Mouse (Mus musculus) midbrain, embryonic 13.5 days (tissue): ENCODE data around the gene Olfr646. TPM values are rescaled to one million over a fixed set of nuclear protein-coding genes. Genes with fewer than 3 reads are reported as not detected.

Experiments used
- polyA plus RNA-seq: library from polyadenylated mRNA; unstranded; fragments of >200 nt; fragmentation: Nextera tagmentation; extraction: Ambion mirVana; gene quantifications from 2 replicates; pipeline ENCODE4 v1.2.1, GENCODE M21; 2015

The Olfr646 gene
- polyA plus RNA-seq, 1 experiment from 2014 or later: not detected

Other genes with a start within 250 kb of the Olfr646 start
- not detected in 2 replicates for gene Olfr66, start 218.6 kb upstream of the Olfr646 start, polyA plus RNA-seq
- gene Olfr64, start 210.4 kb upstream of the Olfr646 start, polyA plus RNA-seq: not detected in 2 replicates
- gene Olfr65, start 201.4 kb upstream of the Olfr646 start, polyA plus RNA-seq: not detected in 2 replicates
- not detected in 2 replicates for gene Olfr631, start 176.0 kb upstream of the Olfr646 start, polyA plus RNA-seq
- not detected in 2 replicates for gene Olfr632, start 170.5 kb upstream of the Olfr646 start, polyA plus RNA-seq
- gene Olfr633, start 160.4 kb upstream of the Olfr646 start, polyA plus RNA-seq: not detected in 2 replicates
- gene Olfr635, start 133.7 kb upstream of the Olfr646 start, polyA plus RNA-seq: 0.03 TPM in 1 of 2 replicates, not detected in the other
- gene Olfr638, start 106.1 kb upstream of the Olfr646 start, polyA plus RNA-seq: not detected in 2 replicates
- gene Olfr639, start 87.6 kb upstream of the Olfr646 start, polyA plus RNA-seq: 0.03 TPM in 1 of 2 replicates, not detected in the other
- not detected in 2 replicates for gene Olfr640, start 79.3 kb upstream of the Olfr646 start, polyA plus RNA-seq
- not detected in 2 replicates for gene Olfr641, start 69.4 kb upstream of the Olfr646 start, polyA plus RNA-seq
- gene Olfr642, start 52.2 kb upstream of the Olfr646 start, polyA plus RNA-seq: not detected in 2 replicates
- not detected in 2 replicates for gene 4930516K23Rik, start 43.4 kb upstream of the Olfr646 start, polyA plus RNA-seq
- not detected in 2 replicates for gene Olfr644, start 33.0 kb upstream of the Olfr646 start, polyA plus RNA-seq
- not detected in 2 replicates for gene Olfr645, start 19.4 kb upstream of the Olfr646 start, polyA plus RNA-seq
- not detected in 2 replicates for gene Ubqln5, start 25.0 kb downstream of the Olfr646 start, polyA plus RNA-seq
- not detected in 2 replicates for gene Olfr643, start 32.5 kb downstream of the Olfr646 start, polyA plus RNA-seq
- gene Ubqln3, start 38.4 kb downstream of the Olfr646 start, polyA plus RNA-seq: not detected in 2 replicates
- gene Ubqlnl, start 45.7 kb downstream of the Olfr646 start, polyA plus RNA-seq: not detected in 2 replicates
- gene Olfm5, start 60.0 kb downstream of the Olfr646 start, polyA plus RNA-seq: not detected in 2 replicates
- 0.26 and 0.46 TPM in 2 replicates for gene Olfr648, start 78.5 kb downstream of the Olfr646 start, polyA plus RNA-seq
- not detected in 2 replicates for gene Olfr649, start 91.1 kb downstream of the Olfr646 start, polyA plus RNA-seq
- gene Trim6, start 113.9 kb downstream of the Olfr646 start, polyA plus RNA-seq: 0.32 and 0.59 TPM in 2 replicates
- 0.46 and 0.75 TPM in 2 replicates for gene Trim34a, start 139.6 kb downstream of the Olfr646 start, polyA plus RNA-seq
- not detected in 2 replicates for gene Trim5, start 183.2 kb downstream of the Olfr646 start, polyA plus RNA-seq
- 1.4 and 2.0 TPM in 2 replicates for gene Trim12a, start 210.6 kb downstream of the Olfr646 start, polyA plus RNA-seq
- not detected in 2 replicates for gene Trim34b, start 224.6 kb downstream of the Olfr646 start, polyA plus RNA-seq
- 1.1 and 1.5 TPM in 2 replicates for gene Trim12c, start 248.5 kb downstream of the Olfr646 start, polyA plus RNA-seq